Comparison of ENCODE assay signal across 16 mouse cellular contexts in the genomic region with DNA sequence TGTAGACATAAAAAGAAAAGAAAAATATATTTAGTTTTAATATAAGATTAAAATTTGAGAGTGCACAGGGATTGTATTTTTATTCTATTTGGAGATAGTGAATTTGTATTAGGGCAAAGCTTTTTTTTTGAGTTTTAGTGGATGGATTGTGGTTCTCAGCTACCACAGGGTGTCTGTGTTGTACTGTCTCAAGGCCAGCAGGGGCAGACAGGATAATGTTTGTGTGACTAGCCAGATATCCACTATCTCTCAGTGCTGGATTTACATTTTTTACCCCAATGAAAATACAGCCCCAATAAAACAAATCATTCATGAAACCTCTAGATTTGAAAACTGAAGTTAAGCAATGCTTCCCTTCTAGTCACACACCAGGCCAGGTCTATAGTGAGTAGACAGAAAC. TPM values are rescaled to one million over a fixed set of nuclear protein-coding genes. Genes with fewer than 3 reads are reported as not detected.
A peak's percentile ranks its signal among the peaks of the same experiment; 100 is the strongest.
DNase-seq lines count a peak whose midpoint lies in the region; ATAC-seq lines count a peak whose summit lies in the region.
"Had no signal": no experiment of that assay in that cellular context is flagged by ENCODE, and none has a peak within 500 bp of the region (broad histone marks: within the 10 kb centered on the region; RNA-seq: fewer than 3 reads in every experiment).

No protein-coding gene starts in this region.

- no peak for ATAC-seq in megakaryocyte progenitor cell, adult 5-6 weeks (replicated peaks; ENCODE audit: poor library complexity)
- ATAC-seq: activated CD4-positive, CD25-positive, alpha-beta regulatory T cell, adult 4 months had no signal

- peak; percentile 38 to 55 for DNase-seq in cerebellum, postnatal 10 days
- DNase-seq in cerebellum, postnatal 36 days: no peak
- DNase-seq in kidney, postnatal 10 days: peak; percentile 22
- DNase-seq in kidney, adult 8-10 months: no peak
- DNase-seq in ovary, adult 18-20 months (ENCODE audit: low spot score): peak; percentile 35
- DNase-seq in ovary, postnatal 36 days (ENCODE audit: low spot score): no peak
- DNase-seq: heart, postnatal 36 days; kidney, postnatal 14 days; thymus, postnatal 4 days had no signal

RNA-seq across cellular contexts. Expression of a gene that starts 32.8 kb away (rescaled TPM):
- 7.2 and 8.9 TPM in 2 replicates for total RNA-seq in megakaryocyte progenitor cell, adult 5-6 weeks (2015)
- 1.2 TPM in 1 of 2 replicates, not detected in the other for total RNA-seq in megakaryocyte progenitor cell, adult 5-6 weeks (2017)

RNA-seq across cellular contexts. Expression of a gene that starts 39.6 kb away (rescaled TPM):
- total RNA-seq in megakaryocyte progenitor cell, adult 5-6 weeks (2015): 13.1 and 17.4 TPM in 2 replicates
- total RNA-seq in megakaryocyte progenitor cell, adult 5-6 weeks (2017): 22.6 and 26.7 TPM in 2 replicates

RNA-seq across cellular contexts. Expression of a gene that starts 40.7 kb away (rescaled TPM):
- 1.2 TPM in 1 of 2 replicates, not detected in the other for total RNA-seq in megakaryocyte progenitor cell, adult 5-6 weeks (2015)
- 0.12 and 0.24 TPM in 2 replicates for total RNA-seq in megakaryocyte progenitor cell, adult 5-6 weeks (2017)

RNA-seq across cellular contexts. Expression of a gene that starts 54.1 kb away (rescaled TPM):
- not detected in 2 replicates for total RNA-seq in megakaryocyte progenitor cell, adult 5-6 weeks (2015)
- not detected in 2 replicates for total RNA-seq in megakaryocyte progenitor cell, adult 5-6 weeks (2017)
- total RNA-seq: common myeloid progenitor, adult 5-6 weeks; gastrocnemius, adult 8-10 months; heart, adult 8-10 months; heart, postnatal 36 days; left cerebral cortex, adult 18-20 months; MEL had no signal

Comparison
In these comparisons a context has a peak if more than half of its experiments do, and no peak if none do; other contexts are left out.
1. DNase-seq: peak in cerebellum, postnatal 10 days (2 of 2), kidney, postnatal 10 days (single experiment) and ovary, adult 18-20 months (single experiment); none in cerebellum, postnatal 36 days (0 of 2), kidney, adult 8-10 months (0 of 2) and ovary, postnatal 36 days (single experiment).